Mouse (Mus musculus): ENCODE results near the gene Spen. TPM values are rescaled to one million over a fixed set of nuclear protein-coding genes. Genes with fewer than 3 reads are reported as not detected.

The Spen gene
- 15.7 and 17.1 TPM in 2 replicates for polyA plus RNA-seq (2014; fragmentation: Nextera tagmentation; extraction: Ambion mirVana)

DNA sequence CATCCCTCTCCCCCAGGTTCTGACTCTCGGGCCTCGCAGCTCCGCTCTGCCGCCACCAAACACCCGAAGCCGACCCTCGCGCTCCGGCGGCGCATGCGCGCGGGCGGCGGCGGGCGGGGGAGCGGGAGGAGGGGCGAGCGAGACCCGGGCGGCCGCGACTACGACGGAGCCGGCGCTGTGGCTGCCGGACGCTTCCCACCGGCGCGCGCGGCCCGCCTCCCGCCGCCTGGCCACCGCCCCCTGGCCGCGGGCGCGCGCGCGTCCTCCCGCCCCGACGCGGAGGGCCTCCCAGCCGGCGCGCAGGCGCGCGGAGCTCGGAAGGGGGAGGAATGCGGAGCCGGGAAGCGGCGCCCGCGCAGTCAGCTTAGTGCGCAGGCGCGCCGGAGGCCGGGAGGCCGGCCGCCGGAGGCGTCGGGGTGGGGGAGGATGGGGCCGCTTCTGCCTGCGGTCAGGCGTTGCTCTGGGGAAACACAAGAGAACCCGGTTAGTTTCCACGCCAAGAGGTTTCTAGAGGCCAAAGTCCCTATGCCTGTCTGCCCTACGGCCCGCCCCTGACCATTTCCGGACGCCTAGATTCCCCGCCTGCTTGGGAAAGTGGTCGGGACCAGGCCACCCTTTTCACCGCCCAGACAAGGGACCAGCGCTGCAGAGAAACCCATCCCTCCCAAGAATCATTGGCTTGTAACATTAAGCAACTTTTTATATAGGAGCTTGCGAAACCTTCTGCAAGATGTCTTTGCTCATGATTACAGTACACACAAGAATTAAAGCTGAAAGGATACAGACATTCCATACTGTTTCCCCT is at the start of gene Spen:
Gene Spen (minus strand): TSS at position 190 of the 805 bp plus-strand sequence.
- H3K4me3 ChIP-seq (ENCODE audit: low read depth, low read length): peak within 1 kb of the TSS; percentile 98
- no peaks in the 10 kb centered on the region for H3K9me3 ChIP-seq (ENCODE audit: control insufficient read depth, low read length)
- no peaks in the 10 kb centered on the region for H3K36me3 ChIP-seq (ENCODE audit: control insufficient read depth, insufficient read depth, low read length)
- no peaks in the 10 kb centered on the region for H3K27me3 ChIP-seq (ENCODE audit: control insufficient read depth, insufficient read depth, low read length)
- WGBS: under 1% methylated on average over 34 of the region's 88 CpGs
- H3K9ac ChIP-seq (ENCODE audit: low read length): peak within 1 kb of the TSS; percentile 95
- peak within 1 kb of the TSS; percentile 93 for H3K27ac ChIP-seq (ENCODE audit: low read depth, low read length)
- peak within 1 kb of the TSS; percentile 92 for H3K4me2 ChIP-seq
- DNase-seq (ENCODE audit: low spot score, missing footprints) (peak; percentile 99), ATAC-seq (ENCODE audit: low FRiP score) (peak; percentile 83)
- H3K4me1 ChIP-seq (ENCODE audit: control insufficient read depth, insufficient read depth, low read length): peaks cover 25% of the 10 kb centered on the region

DNA sequence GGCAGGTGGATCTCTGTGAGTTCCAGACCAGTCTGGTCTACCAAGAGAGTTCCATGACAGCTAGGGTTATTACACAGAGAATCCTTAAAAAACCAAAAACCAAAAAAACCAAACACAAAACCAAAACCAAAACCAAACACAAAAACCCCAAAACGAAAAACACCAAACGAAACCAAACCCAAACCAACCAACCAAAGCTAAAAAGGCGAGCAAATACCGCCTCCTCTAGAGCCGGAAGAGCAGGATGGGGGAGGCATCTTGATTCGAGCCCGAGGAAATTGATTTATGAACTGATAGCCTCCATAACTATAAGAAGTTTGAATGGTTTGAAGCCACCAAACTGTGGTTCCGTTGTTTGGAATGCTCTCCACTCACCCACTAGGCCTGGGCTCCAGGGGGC is 45.5 kb upstream of the Spen start:
- Histone ChIP-seq H3K4me2 (no peak overlapping the region), H3K36me3 (ENCODE audit: control insufficient read depth, insufficient read depth, low read length) (no peaks in the 10 kb centered on the region), H3K9ac (ENCODE audit: low read length) (no peak overlapping the region), H3K4me3 (ENCODE audit: low read depth, low read length) (no peak overlapping the region), H3K27me3 (ENCODE audit: control insufficient read depth, insufficient read depth, low read length) (no peaks in the 10 kb centered on the region), H3K4me1 (ENCODE audit: control insufficient read depth, insufficient read depth, low read length) (no peaks in the 10 kb centered on the region), H3K9me3 (ENCODE audit: control insufficient read depth, low read length) (no peaks in the 10 kb centered on the region), H3K27ac (ENCODE audit: low read depth, low read length) (no peak overlapping the region)
- DNase-seq (ENCODE audit: low spot score, missing footprints) (no peak), ATAC-seq (ENCODE audit: low FRiP score) (no peak)
- 91% methylated on average over 8 of the region's 8 CpGs for WGBS

DNA sequence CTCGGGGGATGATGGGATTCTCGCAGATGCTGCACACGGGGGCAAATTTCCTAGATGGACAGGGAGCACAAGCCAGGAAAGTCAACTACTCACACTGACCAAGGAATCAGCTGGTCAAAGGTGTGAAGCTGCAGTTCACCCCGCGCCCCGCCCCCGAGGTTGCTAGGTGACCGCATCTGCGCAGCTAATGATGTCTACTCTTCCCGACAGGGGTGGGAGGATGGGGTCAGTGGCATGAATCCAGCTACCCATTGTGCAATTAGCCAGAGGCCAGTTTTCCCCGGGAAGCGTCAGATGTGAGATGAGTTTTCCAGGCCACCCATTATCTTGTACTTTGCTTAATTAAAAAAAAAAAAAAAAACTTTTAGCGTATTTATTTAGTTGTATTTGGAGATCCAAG is 42.7 kb upstream of the Spen start:
- Histone ChIP-seq H3K4me1 (ENCODE audit: control insufficient read depth, insufficient read depth, low read length) (no peaks in the 10 kb centered on the region), H3K4me3 (ENCODE audit: low read depth, low read length) (no peak overlapping the region), H3K9me3 (ENCODE audit: control insufficient read depth, low read length) (no peaks in the 10 kb centered on the region), H3K27ac (ENCODE audit: low read depth, low read length) (no peak overlapping the region), H3K9ac (ENCODE audit: low read length) (no peak overlapping the region), H3K4me2 (no peak overlapping the region), H3K36me3 (ENCODE audit: control insufficient read depth, insufficient read depth, low read length) (no peaks in the 10 kb centered on the region), H3K27me3 (ENCODE audit: control insufficient read depth, insufficient read depth, low read length) (no peaks in the 10 kb centered on the region)
- WGBS: 88% methylated on average over 13 of the region's 13 CpGs
- no peak for ATAC-seq (ENCODE audit: low FRiP score)
- no peak for DNase-seq (ENCODE audit: low spot score, missing footprints)

GRCm38 (mm10) chr4:141578833-141579232 is 40.4 kb upstream of the Spen start:
- ATAC-seq (ENCODE audit: low FRiP score) (no peak), DNase-seq (ENCODE audit: low spot score, missing footprints) (no peak)
- H3K27ac ChIP-seq (ENCODE audit: low read depth, low read length): no peak overlapping the region
- 93% methylated on average over 3 of the region's 3 CpGs for WGBS
- no peaks in the 10 kb centered on the region for H3K27me3 ChIP-seq (ENCODE audit: control insufficient read depth, insufficient read depth, low read length)
- no peaks in the 10 kb centered on the region for H3K4me1 ChIP-seq (ENCODE audit: control insufficient read depth, insufficient read depth, low read length)
- H3K4me2 ChIP-seq: no peak overlapping the region
- no peak overlapping the region for H3K9ac ChIP-seq (ENCODE audit: low read length)
- H3K36me3 ChIP-seq (ENCODE audit: control insufficient read depth, insufficient read depth, low read length): no peaks in the 10 kb centered on the region
- H3K4me3 ChIP-seq (ENCODE audit: low read depth, low read length): no peak overlapping the region
- no peaks in the 10 kb centered on the region for H3K9me3 ChIP-seq (ENCODE audit: control insufficient read depth, low read length)

DNA sequence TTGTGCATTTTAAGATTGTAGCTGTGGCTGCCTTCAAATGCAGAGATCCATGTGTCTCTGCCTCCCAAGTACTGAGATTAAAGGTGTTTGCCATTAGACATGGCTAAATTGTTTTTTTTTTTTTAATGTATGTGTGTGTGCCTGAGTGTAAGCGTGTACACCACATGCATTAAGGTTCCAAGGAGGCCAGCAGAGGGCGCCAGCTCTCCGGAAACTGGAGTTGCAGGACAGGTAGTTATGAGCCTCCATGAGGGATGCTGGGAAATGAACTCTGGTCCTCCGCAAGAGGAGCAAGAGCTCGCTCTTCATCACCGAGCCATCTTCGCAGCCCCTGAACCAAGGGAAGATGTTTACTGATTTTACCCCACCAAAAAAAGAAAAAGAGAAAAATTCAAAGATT is 38.5 kb upstream of the Spen start:
- H3K4me3 ChIP-seq (ENCODE audit: low read depth, low read length): no peak overlapping the region
- 94% methylated on average over 7 of the region's 7 CpGs for WGBS

DNA sequence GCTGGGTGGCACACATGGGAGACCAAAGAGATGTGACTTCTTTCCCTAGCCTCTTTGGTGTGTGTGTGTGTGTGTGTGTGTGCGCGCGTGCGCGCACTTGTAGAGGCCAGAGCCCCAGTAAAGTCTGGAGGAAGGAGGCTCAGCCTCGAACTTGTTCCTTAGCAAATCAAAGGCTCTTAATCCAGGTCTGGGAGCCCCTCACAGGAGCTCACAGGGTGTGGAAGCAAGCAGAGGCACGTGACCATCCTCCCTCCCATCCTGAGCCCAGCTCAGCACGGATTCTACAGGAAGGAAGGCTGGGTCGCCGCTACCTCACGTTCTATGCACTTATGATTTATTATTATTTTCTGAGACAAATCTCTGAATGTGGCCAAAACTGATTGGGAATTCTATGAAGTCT is 38.0 kb upstream of the Spen start:
- Histone ChIP-seq H3K4me3 (ENCODE audit: low read depth, low read length) (no peak overlapping the region), H3K27me3 (ENCODE audit: control insufficient read depth, insufficient read depth, low read length) (no peaks in the 10 kb centered on the region), H3K9ac (ENCODE audit: low read length) (no peak overlapping the region), H3K4me2 (no peak overlapping the region), H3K36me3 (ENCODE audit: control insufficient read depth, insufficient read depth, low read length) (no peaks in the 10 kb centered on the region), H3K9me3 (ENCODE audit: control insufficient read depth, low read length) (no peaks in the 10 kb centered on the region), H3K27ac (ENCODE audit: low read depth, low read length) (no peak overlapping the region), H3K4me1 (ENCODE audit: control insufficient read depth, insufficient read depth, low read length) (no peaks in the 10 kb centered on the region)
- DNase-seq (ENCODE audit: low spot score, missing footprints) (no peak), ATAC-seq (ENCODE audit: low FRiP score) (no peak)
- 88% methylated on average over 11 of the region's 11 CpGs for WGBS

More for the DNA sequence above, 38.5 kb upstream of the Spen start:
- no peaks in the 10 kb centered on the region for H3K4me1 ChIP-seq (ENCODE audit: control insufficient read depth, insufficient read depth, low read length)
- H3K9me3 ChIP-seq (ENCODE audit: control insufficient read depth, low read length): no peaks in the 10 kb centered on the region
- H3K36me3 ChIP-seq (ENCODE audit: control insufficient read depth, insufficient read depth, low read length): no peaks in the 10 kb centered on the region
- no peak overlapping the region for H3K9ac ChIP-seq (ENCODE audit: low read length)
- no peak overlapping the region for H3K27ac ChIP-seq (ENCODE audit: low read depth, low read length)
- no peak for ATAC-seq (ENCODE audit: low FRiP score)
- no peak for DNase-seq (ENCODE audit: low spot score, missing footprints)
- no peaks in the 10 kb centered on the region for H3K27me3 ChIP-seq (ENCODE audit: control insufficient read depth, insufficient read depth, low read length)
- no peak overlapping the region for H3K4me2 ChIP-seq

- H3K4me2 ChIP-seq: no peak overlapping the region
- H3K36me3 ChIP-seq (ENCODE audit: control insufficient read depth, insufficient read depth, low read length): no peaks in the 10 kb centered on the region
- no peaks in the 10 kb centered on the region for H3K27me3 ChIP-seq (ENCODE audit: control insufficient read depth, insufficient read depth, low read length)
- WGBS: 49% methylated on average over 27 of the region's 27 CpGs
- H3K4me1 ChIP-seq (ENCODE audit: control insufficient read depth, insufficient read depth, low read length): no peaks in the 10 kb centered on the region
- ATAC-seq (ENCODE audit: low FRiP score): peak; percentile 58; the same call in 1 of the 2 replicates
- no peaks in the 10 kb centered on the region for H3K9me3 ChIP-seq (ENCODE audit: control insufficient read depth, low read length)
- H3K4me3 ChIP-seq (ENCODE audit: low read depth, low read length): no peak overlapping the region
- peak; percentile 98 for DNase-seq (ENCODE audit: low spot score, missing footprints)
- no peak overlapping the region for H3K9ac ChIP-seq (ENCODE audit: low read length)
- H3K27ac ChIP-seq (ENCODE audit: low read depth, low read length): no peak overlapping the region
Observed at GRCm38 (mm10) chr4:141574789-141575702, 36.6 kb upstream of the Spen start.

GRCm38 (mm10) chr4:141573359-141573966 is 35.1 kb upstream of the Spen start:
- H3K27me3 ChIP-seq (ENCODE audit: control insufficient read depth, insufficient read depth, low read length): no peaks in the 10 kb centered on the region
- no peak overlapping the region for H3K9ac ChIP-seq (ENCODE audit: low read length)
- DNase-seq (ENCODE audit: low spot score, missing footprints): no peak
- no peaks in the 10 kb centered on the region for H3K36me3 ChIP-seq (ENCODE audit: control insufficient read depth, insufficient read depth, low read length)
- H3K4me3 ChIP-seq (ENCODE audit: low read depth, low read length): no peak overlapping the region
- ATAC-seq (ENCODE audit: low FRiP score): no peak
- WGBS: 79% methylated on average over 6 of the region's 6 CpGs
- no peaks in the 10 kb centered on the region for H3K9me3 ChIP-seq (ENCODE audit: control insufficient read depth, low read length)
- no peaks in the 10 kb centered on the region for H3K4me1 ChIP-seq (ENCODE audit: control insufficient read depth, insufficient read depth, low read length)
- H3K27ac ChIP-seq (ENCODE audit: low read depth, low read length): no peak overlapping the region
- H3K4me2 ChIP-seq: no peak overlapping the region
